Mouse (Mus musculus) midbrain, postnatal 0 days (tissue): Measurements from ENCODE around the gene Fut1. TPM values are rescaled to one million over a fixed set of nuclear protein-coding genes. Genes with fewer than 3 reads are reported as not detected.
"Not testable (repeated sequence)": the region's sequence is repeated elsewhere in the genome, so short reads cannot be mapped to it uniquely, and the experiment has no call there.

Experiments
- ATAC-seq: fragments of 200-750 bp; cut with Nextera tagmentation; 2 replicates; pipeline ENCODE4 v1.8.0; 2017; ENCODE audit warnings: moderate number of reproducible peaks, mild to moderate bottlenecking, moderate TSS enrichment, moderate library complexity; ENCODE audit not compliant: low FRiP score
- DNase-seq: peaks from one replicate; pipeline ENCODE4 v3.0.0-alpha.2; 2015; ENCODE audit warnings: low spot score
- H3K27ac ChIP-seq: fragments of 300-500 bp; sonication (generic); 2 replicates; pipeline ENCODE4 v1.5.1; 2014; ENCODE audit warnings: low read depth, mild to moderate bottlenecking, low read length, mixed read lengths
- H3K27me3 ChIP-seq: fragments of 300-500 bp; sonication (generic); 2 replicates; pipeline ENCODE4 v1.6.1; 2014; ENCODE audit warnings: low read length, control low read depth, mixed read lengths; ENCODE audit not compliant: insufficient read depth
- H3K36me3 ChIP-seq: fragments of 300-500 bp; sonication (generic); 2 replicates; pipeline ENCODE4 v1.6.1; 2014; ENCODE audit warnings: low read length, control low read depth, mixed read lengths; ENCODE audit not compliant: insufficient read depth
- H3K4me1 ChIP-seq: fragments of 300-500 bp; sonication (generic); 2 replicates; pipeline ENCODE4 v1.6.1; 2014; ENCODE audit warnings: mild to moderate bottlenecking, control low read depth, antibody characterized with exemption, low read length, mixed read lengths; ENCODE audit not compliant: insufficient read depth
- H3K4me2 ChIP-seq: fragments of 300-500 bp; sonication (generic); 2 replicates; pipeline ENCODE4 v1.6.1; 2014; ENCODE audit warnings: low read depth, mild to moderate bottlenecking, low read length, mixed read lengths; ENCODE audit not compliant: poor library complexity, severe bottlenecking
- H3K4me3 ChIP-seq: fragments of 300-500 bp; sonication (generic); 2 replicates; pipeline ENCODE4 v1.5.1; 2014; ENCODE audit warnings: low read depth, mild to moderate bottlenecking, low read length, moderate library complexity
- H3K9ac ChIP-seq: fragments of 300-500 bp; sonication (generic); replicated peaks from 2 replicates; pipeline ENCODE4 v1.6.1; 2014; ENCODE audit warnings: mild to moderate bottlenecking, low read length, moderate library complexity, mixed read lengths; ENCODE audit not compliant: poor library complexity, severe bottlenecking
- H3K9me3 ChIP-seq: fragments of 300-500 bp; sonication (generic); 2 replicates; pipeline ENCODE4 v1.6.1; 2016; ENCODE audit warnings: low read length, control low read depth
- CTCF ChIP-seq: IDR thresholded peaks from 2 replicates; pipeline ENCODE4 v1.5.1; 2016; ENCODE audit warnings: antibody characterized with exemption, mild to moderate bottlenecking
- WGBS: fragments of 180-500 bp; shearing (Covaris S2); extraction: QIAGEN DNeasy Blood & Tissue Kit; methylation state at CpG from one replicate; pipeline ENCODE4 v1.1.7; 2014; 5-methylcytosine and 5-hydroxymethylcytosine counted together
- polyA plus RNA-seq: library from polyadenylated mRNA; unstranded; fragments of >200 nt; fragmentation: Nextera tagmentation; extraction: Ambion mirVana; gene quantifications from 2 replicates; pipeline ENCODE4 v1.2.1, GENCODE M21; 2015
- total RNA-seq: library from RNA; depleted of rRNA; stranded (reverse); fragments of >200 nt; gene quantifications from 2 replicates; pipeline ENCODE4 v1.2.3, GENCODE M21; 2014

Gene Fut1
- total and polyA plus RNA-seq, 2 experiments from 2014 or later, result not detected

- TF ChIP-seq CTCF, result no peak
- ATAC-seq, result peak; percentile 34; the same call in 1 of the 2 replicates
- H3K9me3 ChIP-seq, result no peaks in the 10 kb centered on the region
- no peaks in the 10 kb centered on the region for H3K27me3 ChIP-seq
- peaks cover 3% of the 10 kb centered on the region for H3K4me1 ChIP-seq
- DNase-seq, result peak; percentile 42
- WGBS, result 22% methylated on average over 17 of the region's 17 CpGs
- peak overlapping the region; percentile 15; the same call in 1 of the 2 replicates for H3K4me2 ChIP-seq
- no peaks in the 10 kb centered on the region for H3K36me3 ChIP-seq
- no peak overlapping the region; the same call in 1 of the 2 replicates for H3K27ac ChIP-seq
- no peak overlapping the region for H3K9ac ChIP-seq
- no peak overlapping the region for H3K4me3 ChIP-seq
Measured at GRCm38 (mm10) chr7:45654424-45655047, 37.4 kb downstream of the Fut1 start.

- 86% methylated on average over 11 of the region's 11 CpGs for WGBS
- Histone ChIP-seq H3K4me3 (no peak overlapping the region), H3K36me3 (no peaks in the 10 kb centered on the region), H3K27ac (no peak overlapping the region), H3K4me2 (no peak overlapping the region), H3K9me3 (no peaks in the 10 kb centered on the region), H3K9ac (no peak overlapping the region), H3K27me3 (no peaks in the 10 kb centered on the region), H3K4me1 (no peaks in the 10 kb centered on the region)
- no peak for ATAC-seq
- no peak for TF ChIP-seq CTCF
- DNase-seq, result no peak
Measured at GRCm38 (mm10) chr7:45660746-45661478, 43.8 kb downstream of the Fut1 start.

GRCm38 (mm10) chr7:45661702-45662101, 44.6 kb downstream of the Fut1 start:
- H3K36me3 ChIP-seq, H3K9ac ChIP-seq, ATAC-seq, H3K27me3 ChIP-seq, H3K27ac ChIP-seq, H3K4me3 ChIP-seq, H3K4me2 ChIP-seq, H3K4me1 ChIP-seq, DNase-seq, H3K9me3 ChIP-seq: not testable (repeated sequence)
- WGBS, result 89% methylated on average over 6 of the region's 6 CpGs

- no peaks in the 10 kb centered on the region for H3K27me3 ChIP-seq
- H3K9ac ChIP-seq, result no peak overlapping the region
- no peak for ATAC-seq
- no peak overlapping the region for H3K4me3 ChIP-seq
- H3K36me3 ChIP-seq, result no peaks in the 10 kb centered on the region
- 61% methylated on average over 13 of the region's 13 CpGs for WGBS
- no peaks in the 10 kb centered on the region for H3K4me1 ChIP-seq
- H3K4me2 ChIP-seq, result no peak overlapping the region
- no peak for DNase-seq
- no peaks in the 10 kb centered on the region for H3K9me3 ChIP-seq
- no peak for TF ChIP-seq CTCF
- no peak overlapping the region for H3K27ac ChIP-seq
Measured at GRCm38 (mm10) chr7:45665303-45666138, 48.4 kb downstream of the Fut1 start.

GRCm38 (mm10) chr7:45666161-45666560, 49.1 kb downstream of the Fut1 start, which contains the start of gene Fut2:
Fut2 (minus strand) TSS chr7:45666394.
- WGBS, result 84% methylated on average over 7 of the region's 7 CpGs
- no peaks in the 10 kb centered on the region for H3K9me3 ChIP-seq

More at GRCm38 (mm10) chr7:45666161-45666560, 49.1 kb downstream of the Fut1 start, which contains the start of gene Fut2:
- no peak for DNase-seq
- no peak within 1 kb of the TSS for H3K27ac ChIP-seq
- no peak within 1 kb of the TSS for H3K4me3 ChIP-seq
- no peak for ATAC-seq
- no peak for TF ChIP-seq CTCF
- H3K4me2 ChIP-seq, result no peak within 1 kb of the TSS
- no peaks in the 10 kb centered on the region for H3K27me3 ChIP-seq
- no peak within 1 kb of the TSS for H3K9ac ChIP-seq
- no peaks in the 10 kb centered on the region for H3K4me1 ChIP-seq
- H3K36me3 ChIP-seq, result no peaks in the 10 kb centered on the region
